Mouse (Mus musculus) c-Kit-positive CD71-positive TER-119-negative erythroid progenitor cells, embryonic 14.5 days (primary cell): Measurements from ENCODE around the gene Cyp3a25.
"Not testable (repeated sequence)": the region's sequence is repeated elsewhere in the genome, so short reads cannot be mapped to it uniquely, and the experiment has no call there.

ENCODE experiments used
- DNase-seq: peaks from one replicate; pipeline ENCODE4 v3.0.0-alpha.2; 2013; ENCODE audit warnings: low read depth

Cyp3a25 gene

GRCm38 (mm10) chr5:146009509-146009908 lies at the start of gene Cyp3a25:
Gene Cyp3a25 (minus strand): TSS chr5:146009618.
- not testable (repeated sequence) for DNase-seq

- DNase-seq: no peak
Observed at GRCm38 (mm10) chr5:146021136-146021535, 11.7 kb upstream of the Cyp3a25 start.

GRCm38 (mm10) chr5:146018275-146018674 lies 8.9 kb upstream of the Cyp3a25 start:
- DNase-seq: no peak

GRCm38 (mm10) chr5:146011251-146011650 lies 1.8 kb upstream of the Cyp3a25 start:
- no peak for DNase-seq

DNA sequence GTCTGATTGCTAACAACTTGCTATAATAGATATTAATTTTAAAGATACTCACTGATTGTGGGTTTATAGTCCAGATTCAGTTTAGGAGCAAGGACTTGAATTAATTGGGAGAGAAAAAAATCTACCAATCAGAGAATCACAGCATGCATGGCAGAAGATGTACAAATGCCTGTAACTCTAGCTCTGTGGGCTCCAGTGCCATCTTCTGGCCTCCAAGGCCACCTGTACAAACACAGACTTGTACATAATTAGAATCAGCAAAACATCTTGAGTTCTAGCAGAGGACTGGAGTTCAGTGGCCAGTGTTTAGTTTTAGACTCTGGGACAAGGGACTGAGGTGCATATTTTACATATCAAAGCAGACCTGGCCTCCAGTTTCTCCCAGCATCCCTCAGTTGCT lies 42.3 kb downstream of the Cyp3a25 start:
- no peak for DNase-seq
